Mouse (Mus musculus) limb, embryonic 12.5 days (tissue): ENCODE data around the gene Olfr1466. TPM values are rescaled to one million over a fixed set of nuclear protein-coding genes. Genes with fewer than 3 reads are reported as not detected.

Experiments
- ATAC-seq: fragments of 200-750 bp; cut with Nextera tagmentation; 2 replicates; pipeline ENCODE4 v1.8.0; 2017; ENCODE audit warnings: low read depth, moderate TSS enrichment; ENCODE audit not compliant: insufficient number of reproducible peaks, insufficient read depth, low FRiP score, low TSS enrichment
- H3K27ac ChIP-seq: fragments of 300-500 bp; sonication (generic); 2 replicates; pipeline ENCODE4 v1.5.1; 2016; ENCODE audit warnings: mild to moderate bottlenecking, moderate library complexity
- H3K27me3 ChIP-seq: fragments of 300-500 bp; sonication (generic); 2 replicates; pipeline ENCODE4 v1.6.1; 2016; ENCODE audit warnings: mild to moderate bottlenecking, moderate library complexity
- H3K36me3 ChIP-seq: fragments of 300-500 bp; sonication (generic); 2 replicates; pipeline ENCODE4 v1.6.1; 2016; ENCODE audit warnings: mild to moderate bottlenecking, moderate library complexity
- H3K4me1 ChIP-seq: fragments of 300-500 bp; sonication (generic); replicated peaks from 2 replicates; pipeline ENCODE4 v1.6.1; 2016
- H3K4me2 ChIP-seq: fragments of 300-500 bp; sonication (generic); 2 replicates; pipeline ENCODE4 v1.6.1; 2016; ENCODE audit warnings: mild to moderate bottlenecking, moderate library complexity
- H3K4me3 ChIP-seq: fragments of 300-500 bp; sonication (generic); replicated peaks from 2 replicates; pipeline ENCODE4 v1.5.1; 2016; ENCODE audit warnings: mild to moderate bottlenecking
- H3K9ac ChIP-seq: fragments of 300-500 bp; sonication (generic); replicated peaks from 2 replicates; pipeline ENCODE4 v1.6.1; 2016; ENCODE audit warnings: mild to moderate bottlenecking, moderate library complexity
- H3K9me3 ChIP-seq: fragments of 300-500 bp; sonication (generic); 2 replicates; pipeline ENCODE4 v1.6.1; 2016; ENCODE audit warnings: mild to moderate bottlenecking, moderate library complexity
- WGBS: fragments of 180-500 bp; shearing (Covaris S2); methylation state at CpG from one replicate; pipeline ENCODE4 v1.1.7; 2016; 5-methylcytosine and 5-hydroxymethylcytosine counted together
- polyA plus RNA-seq: library from polyadenylated mRNA; unstranded; fragments of >200 nt; fragmentation: Nextera tagmentation; extraction: Ambion mirVana; gene quantifications from 2 replicates; pipeline ENCODE4 v1.2.1, GENCODE M21; 2016

Olfr1466 gene
- not detected in 2 replicates for polyA plus RNA-seq

DNA sequence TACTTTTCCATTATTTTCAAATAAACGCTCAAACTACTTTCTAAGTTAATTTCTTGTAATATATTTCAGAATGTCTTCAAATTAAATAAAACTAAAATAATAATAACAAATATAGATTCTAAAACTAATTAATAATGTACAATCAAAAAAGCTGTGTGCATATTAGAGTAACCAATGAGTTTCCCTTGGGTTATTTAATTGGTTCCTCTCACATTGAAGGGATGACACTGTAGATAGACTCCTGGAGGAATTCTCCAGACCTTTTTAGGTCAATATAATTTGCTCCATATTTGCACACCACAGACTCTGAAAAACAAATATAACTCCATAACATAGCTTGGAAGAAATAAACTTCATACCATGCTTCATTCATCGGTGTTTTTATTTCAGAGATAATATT is at the start of gene Olfr1466:
TSS of gene Olfr1466 (plus strand) at position 301 of the 400 bp plus-strand sequence.
- no peak within 1 kb of the TSS for H3K4me2 ChIP-seq
- no peaks in the 10 kb centered on the region for H3K27me3 ChIP-seq
- no peaks in the 10 kb centered on the region for H3K4me1 ChIP-seq
- H3K9ac ChIP-seq, result no peak within 1 kb of the TSS
- no peak within 1 kb of the TSS for H3K4me3 ChIP-seq
- WGBS, result 84% methylated on average over 2 of the region's 2 CpGs
- no peaks in the 10 kb centered on the region for H3K36me3 ChIP-seq
- H3K27ac ChIP-seq, result no peak within 1 kb of the TSS
- peaks cover 15% of the 10 kb centered on the region; the same call in 1 of the 2 replicates for H3K9me3 ChIP-seq
- no peak for ATAC-seq

GRCm38 (mm10) chr19:13315441-13315840 is 23.2 kb upstream of the Olfr1466 start, which contains the start of gene Olfr1465:
Olfr1465 (minus strand) TSS chr19:13315541.
- H3K4me1 ChIP-seq, result no peaks in the 10 kb centered on the region
- no peak within 1 kb of the TSS for H3K27ac ChIP-seq
- H3K4me2 ChIP-seq, result no peak within 1 kb of the TSS
- no peak for ATAC-seq
- H3K36me3 ChIP-seq, result no peaks in the 10 kb centered on the region
- no peak within 1 kb of the TSS for H3K9ac ChIP-seq
- H3K9me3 ChIP-seq, result peaks cover 7% of the 10 kb centered on the region; the same call in 1 of the 2 replicates
- H3K4me3 ChIP-seq, result no peak within 1 kb of the TSS
- no peaks in the 10 kb centered on the region for H3K27me3 ChIP-seq

GRCm38 (mm10) chr19:13361936-13362335 is 23.3 kb downstream of the Olfr1466 start, which contains the start of gene Olfr1467:
Olfr1467 (plus strand) TSS chr19:13362236.
- Histone ChIP-seq H3K4me1 (no peaks in the 10 kb centered on the region), H3K27ac (no peak within 1 kb of the TSS), H3K4me3 (no peak within 1 kb of the TSS), H3K9ac (no peak within 1 kb of the TSS), H3K4me2 (no peak within 1 kb of the TSS), H3K36me3 (no peaks in the 10 kb centered on the region), H3K9me3 (peaks cover 15% of the 10 kb centered on the region), H3K27me3 (no peaks in the 10 kb centered on the region)
- no peak for ATAC-seq
- WGBS, result 70% methylated on average over 2 of the region's 2 CpGs

Other genes with a start within 250 kb of the Olfr1466 start
- not detected in 2 replicates for gene Olfr1457, start 241.0 kb upstream of the Olfr1466 start, polyA plus RNA-seq
- gene Olfr1458, start 232.1 kb upstream of the Olfr1466 start, polyA plus RNA-seq, result not detected in 2 replicates
- not detected in 2 replicates for gene Olfr1459, start 189.3 kb upstream of the Olfr1466 start, polyA plus RNA-seq
- gene Olfr1461, start 175.9 kb upstream of the Olfr1466 start, polyA plus RNA-seq, result not detected in 2 replicates
- gene Olfr1462, start 153.1 kb upstream of the Olfr1466 start, polyA plus RNA-seq, result not detected in 2 replicates
- gene Olfr1463, start 107.5 kb upstream of the Olfr1466 start, polyA plus RNA-seq, result not detected in 2 replicates
- not detected in 2 replicates for gene Olfr1465, start 23.3 kb upstream of the Olfr1466 start, polyA plus RNA-seq
- gene Olfr1467, start 23.4 kb downstream of the Olfr1466 start, polyA plus RNA-seq, result not detected in 2 replicates
- not detected in 2 replicates for gene Olfr1469, start 69.0 kb downstream of the Olfr1466 start, polyA plus RNA-seq
- not detected in 2 replicates for gene Olfr1471, start 104.5 kb downstream of the Olfr1466 start, polyA plus RNA-seq
- not detected in 2 replicates for gene Olfr1472, start 117.2 kb downstream of the Olfr1466 start, polyA plus RNA-seq
- gene Olfr1474, start 130.7 kb downstream of the Olfr1466 start, polyA plus RNA-seq, result not detected in 2 replicates
- not detected in 2 replicates for gene Olfr1475, start 141.3 kb downstream of the Olfr1466 start, polyA plus RNA-seq
- gene Olfr1477, start 161.7 kb downstream of the Olfr1466 start, polyA plus RNA-seq, result not detected in 2 replicates
- gene Olfr1480, start 189.1 kb downstream of the Olfr1466 start, polyA plus RNA-seq, result not detected in 2 replicates
- gene Olfr1484, start 244.6 kb downstream of the Olfr1466 start, polyA plus RNA-seq, result not detected in 2 replicates